In the genomic region with DNA sequence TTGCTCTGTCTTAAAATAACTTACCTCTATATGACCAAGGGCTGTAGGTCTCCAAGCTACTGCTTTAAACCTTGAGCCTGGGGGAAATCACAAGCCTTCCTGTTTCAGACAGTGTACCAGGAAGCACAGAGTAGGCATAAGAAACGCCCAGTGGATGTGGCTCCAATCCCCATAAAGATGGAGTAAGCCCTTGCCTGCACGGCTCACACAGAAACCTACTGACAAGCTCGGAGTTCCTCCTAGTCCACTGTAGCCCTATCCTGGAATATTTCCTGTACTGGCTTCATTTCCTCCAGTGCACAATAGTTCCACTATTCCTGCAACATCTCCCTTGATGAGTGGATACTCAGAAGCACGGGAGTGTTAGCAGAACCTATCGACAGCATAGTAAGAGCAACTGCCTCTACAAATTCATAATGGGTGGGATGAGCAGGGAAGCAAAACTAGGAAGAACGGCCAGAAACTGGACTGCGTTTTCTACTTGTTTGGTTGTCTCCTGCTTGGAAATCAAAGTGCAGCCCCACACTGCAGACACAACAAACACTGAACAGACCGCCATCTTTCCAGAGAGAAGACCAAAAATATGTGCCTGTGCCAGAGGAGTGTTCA, we compare ENCODE assay signal across 8 mouse cellular contexts. TPM values are rescaled to one million over a fixed set of nuclear protein-coding genes. Genes with fewer than 3 reads are reported as not detected.
DNase-seq lines count a peak whose midpoint lies in the region; ATAC-seq and TF ChIP-seq lines count a peak whose summit lies in the region.

No protein-coding gene starts in this region.

- TF ChIP-seq EP300 in liver, postnatal 0 days (IDR thresholded peaks at IDR 0.05; ENCODE audit: low read depth), result no peak

- H3K27me3 ChIP-seq in heart, embryonic 11.5 days (ENCODE audit: control insufficient read depth, insufficient read depth, low read length), result no peaks in the 10 kb centered on the region
- no peaks in the 10 kb centered on the region for H3K27me3 ChIP-seq in liver, postnatal 0 days (ENCODE audit: insufficient read depth, low read length)

- H3K9me3 ChIP-seq in heart, embryonic 11.5 days (replicated peaks; ENCODE audit: control insufficient read depth, low read length), result no peaks in the 10 kb centered on the region
- no peaks in the 10 kb centered on the region for H3K9me3 ChIP-seq in liver, postnatal 0 days (ENCODE audit: low read length)

- peaks cover 2% of the 10 kb centered on the region; the same call in 1 of the 2 replicates for H3K36me3 ChIP-seq in heart, embryonic 11.5 days (ENCODE audit: control insufficient read depth, insufficient read depth, low read length)
- peaks cover 19% of the 10 kb centered on the region for H3K36me3 ChIP-seq in liver, postnatal 0 days (replicated peaks; ENCODE audit: insufficient read depth, low read length)

- ATAC-seq in frontal cortex, adult (ENCODE audit: low TSS enrichment), result peak; percentile 14
- ATAC-seq in heart, embryonic 11.5 days (replicated peaks; ENCODE audit: insufficient number of reproducible peaks, low FRiP score, low TSS enrichment), result no peak; the same call in 1 of the 2 replicates
- ATAC-seq in liver, postnatal 0 days, result peak; percentile 20; the same call in 1 of the 2 replicates

- WGBS in heart, embryonic 11.5 days (ENCODE audit: insufficient replicate concordance), result 60% methylated on average over 8 of the region's 8 CpGs
- 61% methylated on average over 8 of the region's 8 CpGs for WGBS in liver, postnatal 0 days (ENCODE audit: insufficient replicate concordance)

- H3K4me3 ChIP-seq in heart, embryonic 11.5 days (ENCODE audit: low read depth, low read length), result 0 out of 2 replicates have a peak overlapping the region, but pooled peaks have one; percentile 12
- no peak overlapping the region for H3K4me3 ChIP-seq in liver, postnatal 0 days (ENCODE audit: low read depth, low read length)

- H3K27ac ChIP-seq in heart, embryonic 11.5 days (ENCODE audit: low read depth, low read length), result peak overlapping the region; percentile 60
- peak overlapping the region; percentile 68 for H3K27ac ChIP-seq in liver, postnatal 0 days (ENCODE audit: low read depth)

- peaks cover 20% of the 10 kb centered on the region for H3K4me1 ChIP-seq in heart, embryonic 11.5 days (ENCODE audit: control insufficient read depth, insufficient read depth, low read length)
- peaks cover 24% of the 10 kb centered on the region for H3K4me1 ChIP-seq in liver, postnatal 0 days (ENCODE audit: insufficient read depth)

- peak overlapping the region; percentile 35 for H3K4me2 ChIP-seq in heart, embryonic 11.5 days
- peak overlapping the region; percentile 50 for H3K4me2 ChIP-seq in liver, postnatal 0 days (ENCODE audit: low read depth, low read length)

- no peak overlapping the region for H3K9ac ChIP-seq in heart, embryonic 11.5 days (ENCODE audit: low read depth, low read length)
- H3K9ac ChIP-seq in liver, postnatal 0 days (replicated peaks), result no peak overlapping the region

- no peak for DNase-seq in frontal cortex, adult 2 months (ENCODE audit: extremely low spot score in 1 of 2, low spot score in 1 of 2)
- peak; percentile 11 for DNase-seq in 3134 (ENCODE audit: extremely low read depth, insufficient read length, low spot score)
- no peak for DNase-seq in liver, postnatal 0 days
- no peak for DNase-seq in right cerebral cortex, postnatal 10 days (ENCODE audit: low spot score in 2 of 2)
- no peak for DNase-seq in spleen, postnatal 14 days (ENCODE audit: low spot score in 2 of 2)
- DNase-seq in cerebellum, postnatal 10 days, result no peak

- no peak for TF ChIP-seq CTCF in liver, postnatal 0 days (IDR thresholded peaks at IDR 0.05; ENCODE audit: low read depth)

RNA-seq across cellular contexts. Expression of a gene that starts 7.0 kb away (rescaled TPM):
- 25.1 and 27.0 TPM in 2 replicates for polyA plus RNA-seq in frontal cortex, adult 2 months (2012; rRNA removed)
- polyA plus RNA-seq in heart, embryonic 11.5 days (2014; fragmentation: Nextera tagmentation; extraction: Ambion mirVana), result 5.7 and 6.4 TPM in 2 replicates
- 3.3 and 5.0 TPM in 2 replicates for polyA plus RNA-seq in liver, postnatal 0 days (2015; fragmentation: Nextera tagmentation; extraction: Ambion mirVana)
